Mouse (Mus musculus) spleen, postnatal 10 days (tissue): ENCODE measurements around the gene Tmem150a.

ENCODE experiments used
- DNase-seq, 2 experiments: peaks; one replicate each; pipeline ENCODE4 v3.0.0; 2021 to 2022; ENCODE audit warnings: low spot score in 2 of 2

Tmem150a gene

DNA sequence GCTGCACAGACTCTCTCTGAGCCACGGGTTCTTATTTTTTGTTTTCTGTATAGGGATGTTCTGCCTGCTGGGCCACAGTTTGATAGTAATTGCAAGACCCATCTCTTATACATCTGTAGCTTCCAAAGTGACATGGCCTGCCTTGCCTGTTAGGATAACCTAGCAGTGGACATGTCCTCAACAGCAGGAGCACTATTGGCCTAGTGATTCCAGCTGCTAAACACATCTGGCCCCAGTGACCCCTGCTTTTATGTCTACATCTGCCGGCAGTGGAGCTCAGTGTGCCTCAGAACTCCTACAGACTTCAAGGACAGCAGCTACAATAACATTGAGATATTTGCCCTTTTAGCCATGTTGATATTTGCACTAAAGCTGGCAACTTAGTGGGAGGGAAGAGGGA lies 44.7 kb downstream of the Tmem150a start:
- DNase-seq, result no peak

DNA sequence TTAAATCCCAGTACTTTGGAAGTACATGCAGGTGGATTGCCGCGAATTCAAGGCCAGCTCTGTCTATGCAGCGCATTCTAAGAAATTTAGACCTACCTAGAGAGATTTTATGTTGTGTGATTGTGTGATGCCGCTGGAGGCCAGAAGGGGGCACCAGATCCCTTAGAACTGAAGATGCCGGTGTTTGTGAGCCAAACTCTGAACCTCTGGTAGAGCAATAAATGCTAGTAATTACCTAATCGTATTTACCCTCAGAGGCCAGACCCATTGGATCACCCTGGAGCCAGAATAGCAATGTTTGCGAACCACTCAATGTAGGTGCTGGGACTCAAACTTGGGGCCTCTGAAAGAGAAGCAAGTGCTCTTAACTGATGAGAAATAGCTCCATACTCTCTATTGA lies 46.6 kb downstream of the Tmem150a start:
- peak; percentile 81 to 90 for DNase-seq

- no peak for DNase-seq
Measured at GRCm38 (mm10) chr6:72405356-72405755, 50.1 kb downstream of the Tmem150a start.

- DNase-seq, result peak; percentile 82 to 90
Measured at GRCm38 (mm10) chr6:72407119-72407518, 51.9 kb downstream of the Tmem150a start.
